10 mouse cellular contexts compared by ENCODE assay signal in genomic region chr11:35668138-35668537, GRCm38 (mm10).
A peak's percentile ranks its signal among the peaks of the same experiment; 100 is the strongest.
DNase-seq lines count a peak whose midpoint lies in the region; ATAC-seq lines count a peak whose summit lies in the region.
"Had no signal": no experiment of that assay in that cellular context is flagged by ENCODE, and none has a peak within 500 bp of the region (broad histone marks: within the 10 kb centered on the region; RNA-seq: fewer than 3 reads in every experiment).

No protein-coding gene starts in this region.

- no peak overlapping the region for H3K9ac ChIP-seq in hindbrain, embryonic 14.5 days
- H3K9ac ChIP-seq in hindbrain, embryonic 12.5 days, result no peak overlapping the region
- H3K9ac ChIP-seq: kidney, embryonic 15.5 days; liver, embryonic 15.5 days had no signal

- no peaks in the 10 kb centered on the region for H3K9me3 ChIP-seq in hindbrain, embryonic 14.5 days (ENCODE audit: control insufficient read depth, low read length)
- H3K9me3 ChIP-seq in hindbrain, embryonic 12.5 days (replicated peaks), result no peaks in the 10 kb centered on the region
- H3K9me3 ChIP-seq: kidney, embryonic 15.5 days; liver, embryonic 15.5 days had no signal

- no peak overlapping the region for H3K4me2 ChIP-seq in hindbrain, embryonic 14.5 days (replicated peaks)
- no peak overlapping the region for H3K4me2 ChIP-seq in hindbrain, embryonic 12.5 days (replicated peaks)
- H3K4me2 ChIP-seq: kidney, embryonic 15.5 days; liver, embryonic 15.5 days had no signal

- ATAC-seq in hindbrain, embryonic 14.5 days (ENCODE audit: low FRiP score), result no peak
- ATAC-seq in hindbrain, embryonic 12.5 days (ENCODE audit: low FRiP score), result no peak

- no peak overlapping the region for H3K27ac ChIP-seq in hindbrain, embryonic 14.5 days
- H3K27ac ChIP-seq in hindbrain, embryonic 12.5 days, result no peak overlapping the region
- H3K27ac ChIP-seq: kidney, embryonic 15.5 days; liver, embryonic 15.5 days had no signal

- no peak overlapping the region for H3K4me3 ChIP-seq in hindbrain, embryonic 14.5 days (replicated peaks; ENCODE audit: low read length)
- no peak overlapping the region for H3K4me3 ChIP-seq in hindbrain, embryonic 12.5 days
- H3K4me3 ChIP-seq: kidney, embryonic 15.5 days; liver, embryonic 15.5 days had no signal

- H3K4me1 ChIP-seq in hindbrain, embryonic 14.5 days (replicated peaks; ENCODE audit: control insufficient read depth, insufficient read depth, low read length), result no peaks in the 10 kb centered on the region
- H3K4me1 ChIP-seq in hindbrain, embryonic 12.5 days, result peaks cover 9% of the 10 kb centered on the region; the same call in 1 of the 2 replicates
- H3K4me1 ChIP-seq: kidney, embryonic 15.5 days; liver, embryonic 15.5 days had no signal

- no peaks in the 10 kb centered on the region for H3K27me3 ChIP-seq in hindbrain, embryonic 14.5 days (ENCODE audit: control insufficient read depth, insufficient read depth, low read length)
- no peaks in the 10 kb centered on the region for H3K27me3 ChIP-seq in hindbrain, embryonic 12.5 days
- H3K27me3 ChIP-seq: liver, embryonic 15.5 days had no signal

- WGBS in hindbrain, embryonic 14.5 days, result 32% methylated on average over 3 of the region's 3 CpGs
- 55% methylated on average over 3 of the region's 3 CpGs for WGBS in hindbrain, embryonic 12.5 days

- DNase-seq in hindbrain, embryonic 14.5 days (ENCODE audit: low spot score), result peak; percentile 61
- DNase-seq in right cerebral cortex, postnatal 4 days, result peak; percentile 32
- DNase-seq in right cerebral cortex, postnatal 25 days, result no peak
- peak; percentile 79 for DNase-seq in cerebellum, adult 9-10 months
- DNase-seq in retina, embryonic 14.5 days (ENCODE audit: low spot score), result peak; percentile 18
- no peak for DNase-seq in frontal cortex, postnatal 10 days (ENCODE audit: low spot score in 2 of 2)
- no peak for DNase-seq in yolk sac, embryonic 10.5 days (ENCODE audit: low spot score)

- no peaks in the 10 kb centered on the region for H3K36me3 ChIP-seq in hindbrain, embryonic 14.5 days (replicated peaks; ENCODE audit: control insufficient read depth, insufficient read depth)
- peaks cover 6% of the 10 kb centered on the region; the same call in 1 of the 2 replicates for H3K36me3 ChIP-seq in hindbrain, embryonic 12.5 days
- H3K36me3 ChIP-seq: kidney, embryonic 15.5 days; liver, embryonic 15.5 days had no signal

Comparison
In these comparisons a context has a peak if more than half of its experiments do, and no peak if none do; other contexts are left out.
1. DNase-seq: peak in hindbrain, embryonic 14.5 days (single experiment), right cerebral cortex, postnatal 4 days (single experiment), cerebellum, adult 9-10 months (single experiment) and retina, embryonic 14.5 days (single experiment); none in right cerebral cortex, postnatal 25 days (single experiment), frontal cortex, postnatal 10 days (0 of 2) and yolk sac, embryonic 10.5 days (single experiment).